In genomic region chr6:41622661-41623060, GRCm38 (mm10) we compare ENCODE assay signal across 10 mouse cellular contexts. TPM values are rescaled to one million over a fixed set of nuclear protein-coding genes. Genes with fewer than 3 reads are reported as not detected.
A peak's percentile ranks its signal among the peaks of the same experiment; 100 is the strongest.
DNase-seq lines count a peak whose midpoint lies in the region; ATAC-seq and TF ChIP-seq lines count a peak whose summit lies in the region.
"Had no signal": no experiment of that assay in that cellular context is flagged by ENCODE, and none has a peak within 500 bp of the region (broad histone marks: within the 10 kb centered on the region; RNA-seq: fewer than 3 reads in every experiment).

No protein-coding gene starts in this region.

- no peak overlapping the region for H3ac ChIP-seq in myocyte (ENCODE audit: control insufficient read depth, insufficient read length)

- H3K4me1 ChIP-seq in hindbrain, postnatal 0 days (ENCODE audit: insufficient read depth, low read length) = no peaks in the 10 kb centered on the region
- no peaks in the 10 kb centered on the region for H3K4me1 ChIP-seq in heart, embryonic 12.5 days (replicated peaks)
- H3K4me1 ChIP-seq: stomach, embryonic 15.5 days had no signal

- no peak for TF ChIP-seq POLR2A in myocyte (IDR thresholded peaks at IDR 0.05; ENCODE audit: insufficient read length, low read depth)

- ATAC-seq in hindbrain, postnatal 0 days = no peak; the same call in 1 of the 2 replicates
- no peak for ATAC-seq in heart, embryonic 12.5 days (ENCODE audit: insufficient number of reproducible peaks, low FRiP score)

- no peak overlapping the region for H3K4me3 ChIP-seq in hindbrain, postnatal 0 days (ENCODE audit: low read length)
- H3K4me3 ChIP-seq in myocyte = no peak overlapping the region
- no peak overlapping the region for H3K4me3 ChIP-seq in heart, embryonic 12.5 days
- H3K4me3 ChIP-seq: stomach, embryonic 15.5 days had no signal

- peaks cover 8% of the 10 kb centered on the region; the same call in 1 of the 2 replicates for H3K36me3 ChIP-seq in hindbrain, postnatal 0 days (ENCODE audit: insufficient read depth, low read length)
- no peaks in the 10 kb centered on the region for H3K36me3 ChIP-seq in myocyte (ENCODE audit: control insufficient read depth, insufficient read depth)
- no peaks in the 10 kb centered on the region for H3K36me3 ChIP-seq in heart, embryonic 12.5 days
- H3K36me3 ChIP-seq: stomach, embryonic 15.5 days had no signal

- no peak overlapping the region for H3K9ac ChIP-seq in hindbrain, postnatal 0 days (replicated peaks; ENCODE audit: low read length)
- H3K9ac ChIP-seq in heart, embryonic 12.5 days = no peak overlapping the region
- H3K9ac ChIP-seq: stomach, embryonic 15.5 days had no signal

- no peaks in the 10 kb centered on the region for H3K79me2 ChIP-seq in myocyte (ENCODE audit: control insufficient read depth, insufficient read depth)

- peak; percentile 69 for TF ChIP-seq CTCF in hindbrain, postnatal 0 days (IDR thresholded peaks at IDR 0.05; ENCODE audit: low read depth)

- no peaks in the 10 kb centered on the region for H3K27me3 ChIP-seq in hindbrain, postnatal 0 days (ENCODE audit: insufficient read depth, low read length)
- H3K27me3 ChIP-seq in myocyte (ENCODE audit: control insufficient read depth, insufficient read depth, insufficient read length) = no peaks in the 10 kb centered on the region
- no peaks in the 10 kb centered on the region for H3K27me3 ChIP-seq in heart, embryonic 12.5 days (replicated peaks)
- H3K27me3 ChIP-seq: stomach, embryonic 15.5 days had no signal

- DNase-seq in heart, postnatal 4 days = peak; percentile 16
- DNase-seq in heart, adult 9 months (ENCODE audit: low spot score in 2 of 2) = no peak
- DNase-seq in 3T3-L1 (ENCODE audit: low read depth, low spot score) = peak; percentile 34
- peak; percentile 27 for DNase-seq in NIH3T3 (ENCODE audit: low read depth)
- DNase-seq in hindbrain, postnatal 0 days (ENCODE audit: low spot score) = peak; percentile 49
- no peak for DNase-seq in urinary bladder, postnatal 36 days (ENCODE audit: low spot score in 2 of 2)

- H3K9me3 ChIP-seq in hindbrain, postnatal 0 days (ENCODE audit: low read length) = no peaks in the 10 kb centered on the region
- H3K9me3 ChIP-seq in heart, embryonic 12.5 days (replicated peaks) = 0 out of 2 replicates have a peak, but pooled peaks cover 2% of the 10 kb centered on the region
- H3K9me3 ChIP-seq: stomach, embryonic 15.5 days had no signal

- no peak overlapping the region for H3K27ac ChIP-seq in hindbrain, postnatal 0 days
- H3K27ac ChIP-seq in heart, embryonic 12.5 days (ENCODE audit: poor library complexity, severe bottlenecking) = no peak overlapping the region
- H3K27ac ChIP-seq: stomach, embryonic 15.5 days had no signal

- H3K4me2 ChIP-seq in hindbrain, postnatal 0 days (ENCODE audit: low read depth, low read length) = no peak overlapping the region
- H3K4me2 ChIP-seq in myocyte (ENCODE audit: low read depth) = no peak overlapping the region
- no peak overlapping the region for H3K4me2 ChIP-seq in heart, embryonic 12.5 days
- H3K4me2 ChIP-seq: stomach, embryonic 15.5 days had no signal

- WGBS in hindbrain, postnatal 0 days = 59% methylated on average over 9 of the region's 9 CpGs
- WGBS in heart, embryonic 12.5 days = 67% methylated on average over 9 of the region's 9 CpGs

TF ChIP-seq in myocyte, 11 proteins besides CTCF, POLR2A, EP300 and RAD21:
- TF ChIP-seq MYOG (IDR thresholded peaks at IDR 0.05; ENCODE audit: control insufficient read depth in 1 of 3, insufficient read depth in 1 of 3, insufficient read length in 2 of 3, low read depth in 2 of 3) = no peak
- no peak for TF ChIP-seq USF1 (IDR thresholded peaks at IDR 0.05; ENCODE audit: low read depth)
- TF ChIP-seq POLR2AphosphoS2 (IDR thresholded peaks at IDR 0.05; ENCODE audit: insufficient read length, low read depth) = peak; percentile 85
- no peak for TF ChIP-seq E2F4 (IDR thresholded peaks at IDR 0.05; ENCODE audit: insufficient read depth)
- TF ChIP-seq REST (IDR thresholded peaks at IDR 0.05; ENCODE audit: insufficient read depth, insufficient read length) = no peak
TF ChIP-seq in myocyte: peak in this region for 1.

RNA-seq across cellular contexts. Expression of gene Trpv6, which starts 13.5 kb away (rescaled TPM):
- not detected for total RNA-seq in heart, postnatal 4 days (2021)
- 0.58 TPM in 1 of 2 replicates, not detected in the other for total RNA-seq in hindbrain, postnatal 0 days (2014; rRNA removed)
- polyA plus RNA-seq in hindbrain, postnatal 0 days (2015; fragmentation: Nextera tagmentation; extraction: Ambion mirVana) = 0.45 and 0.58 TPM in 2 replicates
- polyA plus RNA-seq in myocyte (2012; fragmentation: generic; extraction: Trizol) = 0.25 TPM
- 0.11 TPM in 1 of 2 replicates, not detected in the other for polyA plus RNA-seq in heart, embryonic 12.5 days (2016; fragmentation: Nextera tagmentation; extraction: Ambion mirVana)

RNA-seq across cellular contexts. Expression of gene Ephb6, which starts 17.4 kb away (rescaled TPM):
- 1 to 10 TPM; 2.3 to 3.1 TPM for total RNA-seq in heart, postnatal 4 days (2021)
- total RNA-seq in hindbrain, postnatal 0 days (2014; rRNA removed) = 58.4 and 79.1 TPM in 2 replicates
- polyA plus RNA-seq in hindbrain, postnatal 0 days (2015; fragmentation: Nextera tagmentation; extraction: Ambion mirVana) = 25.1 and 27.9 TPM in 2 replicates
- 49.6 TPM for polyA plus RNA-seq in myocyte (2012; fragmentation: generic; extraction: Trizol)
- 4.7 and 5.0 TPM in 2 replicates for polyA plus RNA-seq in heart, embryonic 12.5 days (2016; fragmentation: Nextera tagmentation; extraction: Ambion mirVana)

RNA-seq across cellular contexts. Expression of gene Trpv5, which starts 57.9 kb away (rescaled TPM):
- not detected for total RNA-seq in heart, postnatal 4 days (2021)
- total RNA-seq in hindbrain, postnatal 0 days (2014; rRNA removed) = not detected in 2 replicates
- polyA plus RNA-seq in hindbrain, postnatal 0 days (2015; fragmentation: Nextera tagmentation; extraction: Ambion mirVana) = not detected in 2 replicates
- polyA plus RNA-seq in myocyte (2012; fragmentation: generic; extraction: Trizol) = not detected
- polyA plus RNA-seq in heart, embryonic 12.5 days (2016; fragmentation: Nextera tagmentation; extraction: Ambion mirVana) = 0.08 TPM in 1 of 2 replicates, not detected in the other
- polyA plus RNA-seq: limb, embryonic 11.5 days had no signal

Comparison
In these comparisons a context has a peak if more than half of its experiments do, and no peak if none do; other contexts are left out.
1. DNase-seq: peak in heart, postnatal 4 days (single experiment), 3T3-L1 (single experiment), NIH3T3 (single experiment) and hindbrain, postnatal 0 days (single experiment); none in heart, adult 9 months (0 of 2) and urinary bladder, postnatal 36 days (0 of 2).